8 mouse cellular contexts compared by ENCODE assay signal in the genomic region with DNA sequence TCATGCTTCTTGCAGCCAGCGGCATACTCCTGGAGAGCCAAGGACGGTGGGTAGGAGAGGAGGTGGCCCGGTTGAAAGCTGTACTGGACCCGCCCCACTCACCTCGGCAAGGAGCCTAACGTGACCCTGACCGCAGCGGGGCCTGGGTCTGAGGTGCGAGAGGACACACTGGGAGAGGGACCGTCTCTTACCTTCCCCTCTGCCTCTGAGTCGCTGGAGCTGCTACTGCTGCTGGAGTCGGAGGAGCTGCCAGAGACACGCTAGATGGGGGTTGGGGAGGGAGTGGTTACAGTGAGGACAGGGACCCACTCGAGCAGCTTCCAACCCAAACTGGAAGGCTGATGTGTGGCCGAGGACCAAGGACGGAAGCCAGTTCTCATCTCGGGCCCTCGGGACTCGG. TPM values are rescaled to one million over a fixed set of nuclear protein-coding genes. Genes with fewer than 3 reads are reported as not detected.
DNase-seq lines count a peak whose midpoint lies in the region; ATAC-seq and TF ChIP-seq lines count a peak whose summit lies in the region.

No protein-coding gene starts in this region.

- H3K9ac ChIP-seq in liver, embryonic 12.5 days, result peak overlapping the region; percentile 61

- 25% methylated on average over 19 of the region's 19 CpGs for WGBS in kidney, adult 2 months
- 28% methylated on average over 19 of the region's 19 CpGs for WGBS in bone marrow, adult 2 months
- 19% methylated on average over 19 of the region's 19 CpGs for WGBS in liver, embryonic 12.5 days (ENCODE audit: insufficient replicate concordance)
- 13% methylated on average over 19 of the region's 19 CpGs for WGBS in small intestine, adult 2 months

- H3K9me3 ChIP-seq in liver, embryonic 12.5 days (replicated peaks), result no peaks in the 10 kb centered on the region

- peak overlapping the region; percentile 45 for H3K4me3 ChIP-seq in kidney, adult 2 months (ENCODE audit: insufficient read depth, low read depth, low read length)
- H3K4me3 ChIP-seq in bone marrow, adult 2 months (replicated peaks; ENCODE audit: control insufficient read depth, low read depth, low read length), result peak overlapping the region; percentile 14
- peak overlapping the region; percentile 47 for H3K4me3 ChIP-seq in liver, embryonic 12.5 days
- H3K4me3 ChIP-seq in small intestine, adult 2 months (ENCODE audit: low read depth, low read length), result peak overlapping the region; percentile 90

- intact Hi-C loops in heart, postnatal 10 days (cut with DNase I), result loop anchor here (2.0 to 5.0 kb wide), 4 partner anchors 35 to 275 kb away; partner anchors contain the start of gene Spint2

- no peak for ATAC-seq in liver, embryonic 12.5 days

- H3K27ac ChIP-seq in kidney, adult 2 months (ENCODE audit: insufficient read depth, low read depth, low read length), result no peak overlapping the region
- H3K27ac ChIP-seq in bone marrow, adult 2 months (ENCODE audit: control insufficient read depth, insufficient read depth, low read depth, low read length, poor library complexity), result no peak overlapping the region
- H3K27ac ChIP-seq in liver, embryonic 12.5 days, result no peak overlapping the region
- peak overlapping the region; percentile 100 for H3K27ac ChIP-seq in small intestine, adult 2 months (ENCODE audit: insufficient read depth, low read depth, low read length)

- H3K4me1 ChIP-seq in kidney, adult 2 months (ENCODE audit: control insufficient read depth, insufficient read depth, low read length), result peaks cover 19% of the 10 kb centered on the region; the same call in 1 of the 2 replicates
- H3K4me1 ChIP-seq in bone marrow, adult 2 months (ENCODE audit: control insufficient read depth, insufficient read depth, low read length), result no peaks in the 10 kb centered on the region
- peaks cover 31% of the 10 kb centered on the region for H3K4me1 ChIP-seq in liver, embryonic 12.5 days
- peaks cover 31% of the 10 kb centered on the region for H3K4me1 ChIP-seq in small intestine, adult 2 months (ENCODE audit: control insufficient read depth, insufficient read depth, insufficient read length, low read length)

- no peak for TF ChIP-seq POLR2A in kidney, adult 2 months (IDR thresholded peaks at IDR 0.05; ENCODE audit: low read depth, low read length)
- no peak for TF ChIP-seq POLR2A in bone marrow, adult 2 months (IDR thresholded peaks at IDR 0.05; ENCODE audit: borderline replicate concordance, control insufficient read depth, low read depth, low read length)
- no peak for TF ChIP-seq POLR2A in small intestine, adult 2 months (IDR thresholded peaks at IDR 0.05; ENCODE audit: low read depth, low read length)

- no peaks in the 10 kb centered on the region for H3K36me3 ChIP-seq in kidney, adult 2 months (ENCODE audit: control insufficient read depth, insufficient read depth, low read length)
- peaks cover 27% of the 10 kb centered on the region for H3K36me3 ChIP-seq in liver, embryonic 12.5 days
- peaks cover 20% of the 10 kb centered on the region for H3K36me3 ChIP-seq in small intestine, adult 2 months (ENCODE audit: control insufficient read depth, insufficient read depth, low read length)

- TF ChIP-seq CTCF in kidney, adult 2 months (conservative IDR thresholded peaks at IDR 0.05; ENCODE audit: insufficient read depth, insufficient read length, low read depth, low read length), result no peak
- no peak for TF ChIP-seq CTCF in bone marrow, adult 2 months (IDR thresholded peaks at IDR 0.05; ENCODE audit: control insufficient read depth, insufficient read depth, low read length)
- no peak for TF ChIP-seq CTCF in small intestine, adult 2 months (IDR thresholded peaks at IDR 0.05; ENCODE audit: extremely low read depth, insufficient read length, insufficient replicate concordance, low read depth, low read length)

- H3K4me2 ChIP-seq in liver, embryonic 12.5 days, result peak overlapping the region; percentile 85

- no peaks in the 10 kb centered on the region for H3K27me3 ChIP-seq in kidney, adult 2 months (replicated peaks; ENCODE audit: control insufficient read depth, insufficient read depth, low read length)
- H3K27me3 ChIP-seq in liver, embryonic 12.5 days (replicated peaks), result no peaks in the 10 kb centered on the region
- H3K27me3 ChIP-seq in small intestine, adult 2 months (ENCODE audit: control insufficient read depth, insufficient read depth, low read length), result no peaks in the 10 kb centered on the region

- peak; percentile 36 for DNase-seq in kidney, adult 2 months
- no peak for DNase-seq in kidney, adult 9 months
- peak; percentile 38 to 53 for DNase-seq in heart, postnatal 10 days
- DNase-seq in layer of hippocampus, adult 9-11 months, result no peak
- no peak for DNase-seq in right cerebral cortex, postnatal 36 days (ENCODE audit: low spot score in 2 of 2)

RNA-seq across cellular contexts. Expression of gene 2200002D01Rik, which starts 0.6 kb away (rescaled TPM):
- 4.6 and 7.2 TPM in 2 replicates for polyA plus RNA-seq in kidney, adult 2 months (2012; rRNA removed)
- polyA plus RNA-seq in bone marrow, adult 2 months (2011; ENCODE audit: insufficient read depth, insufficient read length, low replicate concordance, missing spikeins), result 15.6 and 18.7 TPM in 2 replicates
- 1 to 10 TPM; 2.6 to 3.5 TPM for total RNA-seq in heart, postnatal 10 days (2021)
- polyA plus RNA-seq in liver, embryonic 12.5 days (2016; fragmentation: Nextera tagmentation; extraction: Ambion mirVana), result 3.0 and 3.9 TPM in 2 replicates
- polyA plus RNA-seq in small intestine, adult 2 months (2012; rRNA removed), result 287 and 852 TPM in 2 replicates

RNA-seq across cellular contexts. Expression of gene Yif1b, which starts 9.6 kb away (rescaled TPM):
- polyA plus RNA-seq in kidney, adult 2 months (2012; rRNA removed), result 179 and 207 TPM in 2 replicates
- 8.5 and 10.7 TPM in 2 replicates for polyA plus RNA-seq in bone marrow, adult 2 months (2011; ENCODE audit: insufficient read depth, insufficient read length, low replicate concordance, missing spikeins)
- 10 to 100 TPM; 72.9 to 75.1 TPM for total RNA-seq in heart, postnatal 10 days (2021)
- polyA plus RNA-seq in liver, embryonic 12.5 days (2016; fragmentation: Nextera tagmentation; extraction: Ambion mirVana), result 59.2 and 64.3 TPM in 2 replicates
- 41.8 and 49.8 TPM in 2 replicates for polyA plus RNA-seq in small intestine, adult 2 months (2012; rRNA removed)

RNA-seq across cellular contexts. Expression of gene Kcnk6, which starts 15.4 kb away (rescaled TPM):
- 4.4 and 5.6 TPM in 2 replicates for polyA plus RNA-seq in kidney, adult 2 months (2012; rRNA removed)
- polyA plus RNA-seq in bone marrow, adult 2 months (2011; ENCODE audit: insufficient read depth, insufficient read length, low replicate concordance, missing spikeins), result 3.5 and 8.8 TPM in 2 replicates
- total RNA-seq in heart, postnatal 10 days (2021), result 1 to 10 TPM; 4.2 to 5.8 TPM
- 2.9 and 3.1 TPM in 2 replicates for polyA plus RNA-seq in liver, embryonic 12.5 days (2016; fragmentation: Nextera tagmentation; extraction: Ambion mirVana)
- polyA plus RNA-seq in small intestine, adult 2 months (2012; rRNA removed), result 23.4 and 42.4 TPM in 2 replicates

RNA-seq across cellular contexts. Expression of gene Catsperg1, which starts 33.9 kb away (rescaled TPM):
- polyA plus RNA-seq in kidney, adult 2 months (2012; rRNA removed), result 0.86 and 1.1 TPM in 2 replicates
- 1.7 and 4.1 TPM in 2 replicates for polyA plus RNA-seq in bone marrow, adult 2 months (2011; ENCODE audit: insufficient read depth, insufficient read length, low replicate concordance, missing spikeins)
- under 1 TPM; 0.45 to 0.67 TPM for total RNA-seq in heart, postnatal 10 days (2021)
- polyA plus RNA-seq in liver, embryonic 12.5 days (2016; fragmentation: Nextera tagmentation; extraction: Ambion mirVana), result 0.26 and 0.48 TPM in 2 replicates
- 0.32 and 0.53 TPM in 2 replicates for polyA plus RNA-seq in small intestine, adult 2 months (2012; rRNA removed)

RNA-seq across cellular contexts. Expression of gene Spint2, which starts 34.0 kb away (rescaled TPM):
- polyA plus RNA-seq in kidney, adult 2 months (2012; rRNA removed), result 421 and 474 TPM in 2 replicates
- 17.2 and 35.7 TPM in 2 replicates for polyA plus RNA-seq in bone marrow, adult 2 months (2011; ENCODE audit: insufficient read depth, insufficient read length, low replicate concordance, missing spikeins)
- total RNA-seq in heart, postnatal 10 days (2021), result 10 to 100 TPM; 53.3 to 62.7 TPM
- 25.9 and 28.4 TPM in 2 replicates for polyA plus RNA-seq in liver, embryonic 12.5 days (2016; fragmentation: Nextera tagmentation; extraction: Ambion mirVana)
- polyA plus RNA-seq in small intestine, adult 2 months (2012; rRNA removed), result 663 and 1,754 TPM in 2 replicates

Comparison
In these comparisons a context has a peak if more than half of its experiments do, and no peak if none do; other contexts are left out.
1. DNase-seq: peak in kidney, adult 2 months (single experiment) and heart, postnatal 10 days (2 of 2); none in kidney, adult 9 months (single experiment), layer of hippocampus, adult 9-11 months (single experiment) and right cerebral cortex, postnatal 36 days (0 of 2).
2. H3K4me3 ChIP-seq: peak in every context shown above with its lines; median percentile 90 in small intestine, adult 2 months; 47 in liver, embryonic 12.5 days; 45 in kidney, adult 2 months; 14 in bone marrow, adult 2 months.
3. RNA of gene 2200002D01Rik, which starts 0.6 kb away (polyA plus RNA-seq): 287 to 852 TPM in small intestine, adult 2 months; 15.6 to 18.7 TPM in bone marrow, adult 2 months, 4.6 to 7.2 TPM in kidney, adult 2 months and 3.0 to 3.9 TPM in liver, embryonic 12.5 days; every median in the first group is over 10 times any median in the second.